Mouse (Mus musculus): Measurements from ENCODE around the gene Rrnad1.

Gene Rrnad1

GRCm38 (mm10) chr3:87930078-87930795, at the start of gene Rrnad1, which contains the start of gene Isg20l2:
TSS of gene Rrnad1 (minus strand) at chr3:87930717.
TSS of gene Isg20l2 (plus strand) at chr3:87930314.
- in situ Hi-C loops (cut with MboI, MseI): no loop called here

DNA sequence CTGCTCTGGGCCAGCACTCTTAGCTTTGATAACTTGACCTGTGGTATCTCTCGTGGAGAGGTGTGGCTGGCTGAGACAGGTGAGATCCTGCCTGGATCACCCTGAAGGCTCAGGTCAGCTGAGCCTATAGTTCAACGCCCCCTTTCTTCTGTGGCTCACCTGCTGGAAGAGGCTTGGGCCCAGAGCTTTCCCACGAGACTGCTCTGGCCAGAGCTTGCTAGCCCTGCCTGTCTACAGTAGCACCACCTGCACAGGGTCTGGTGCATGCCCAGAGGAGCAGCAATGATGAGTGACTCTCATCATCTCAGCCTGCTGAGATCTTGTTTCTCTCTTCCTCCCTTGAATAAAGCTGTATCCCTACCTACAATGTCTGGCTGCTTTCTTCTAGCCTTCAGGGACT, 49.6 kb upstream of the Rrnad1 start:
- in situ Hi-C loops (cut with MboI, MseI): no loop called here

DNA sequence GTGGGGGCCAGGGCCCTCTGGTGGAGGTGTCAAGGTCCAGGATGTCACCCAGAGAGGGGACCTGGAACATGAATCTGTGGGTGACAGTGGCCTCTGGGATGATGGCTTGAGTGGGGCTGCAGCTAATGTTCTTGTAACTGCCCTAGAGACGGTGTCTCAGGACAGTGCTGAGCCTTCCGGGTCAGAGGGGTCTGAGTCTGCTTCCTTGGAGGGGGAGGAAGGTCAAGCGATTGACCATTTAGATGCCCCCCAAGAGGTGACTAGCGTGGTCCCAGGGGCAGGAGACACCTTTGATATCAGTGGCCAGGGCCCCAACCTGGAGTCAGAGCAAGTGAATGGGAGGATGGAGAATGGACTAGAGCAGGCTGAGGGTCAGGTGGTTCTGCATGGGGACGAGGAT, 49.0 kb upstream of the Rrnad1 start:
- in situ Hi-C loops (cut with MboI, MseI): loop anchor here in 1 of 2 experiments (10.0 kb wide), 1 partner anchor 1325 kb away; no protein-coding TSS in a partner anchor

DNA sequence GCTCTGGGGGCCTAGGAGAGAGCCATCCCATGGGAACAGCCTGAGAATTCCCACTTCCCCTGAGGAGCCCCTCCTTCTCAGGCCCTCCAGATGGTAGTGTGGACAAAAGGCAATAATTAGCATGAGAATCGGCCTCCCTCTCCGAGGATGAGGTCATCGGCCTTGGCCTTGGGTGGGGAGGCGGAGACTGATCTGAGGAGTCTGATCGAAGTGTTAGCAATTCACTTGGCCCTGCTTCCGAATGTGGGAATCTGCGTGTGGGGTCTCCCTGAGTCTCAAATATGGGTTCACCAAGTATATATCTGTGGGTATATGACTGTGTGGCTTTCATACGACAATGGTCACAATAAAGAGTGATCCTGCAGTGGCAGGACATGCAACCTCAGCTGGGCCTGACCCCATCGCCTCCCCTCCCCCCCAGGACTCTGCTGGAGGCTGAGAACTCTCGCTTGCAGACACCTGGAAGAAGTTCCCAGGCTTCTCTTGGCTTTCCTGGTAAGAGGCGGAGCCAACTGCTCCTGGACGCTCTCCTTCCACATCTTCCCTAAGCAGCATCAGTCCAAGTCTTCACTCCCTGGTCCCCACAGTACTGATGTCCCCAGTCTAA, 44.0 kb upstream of the Rrnad1 start:
- in situ Hi-C loops (cut with MboI, MseI): loop anchor here in 1 of 2 experiments (10.0 to 25.0 kb wide), 2 partner anchors 1320 to 1463 kb away; partner anchors contain the start of genes Pbxip1 and Pygo2

- in situ Hi-C loops (cut with MboI, MseI): loop anchor here in 1 of 2 experiments (10.0 to 25.0 kb wide), 2 partner anchors 1319 to 1464 kb away; partner anchors contain the start of genes Pbxip1 and Pygo2
Measured at GRCm38 (mm10) chr3:87973593-87974380, 43.3 kb upstream of the Rrnad1 start.

DNA sequence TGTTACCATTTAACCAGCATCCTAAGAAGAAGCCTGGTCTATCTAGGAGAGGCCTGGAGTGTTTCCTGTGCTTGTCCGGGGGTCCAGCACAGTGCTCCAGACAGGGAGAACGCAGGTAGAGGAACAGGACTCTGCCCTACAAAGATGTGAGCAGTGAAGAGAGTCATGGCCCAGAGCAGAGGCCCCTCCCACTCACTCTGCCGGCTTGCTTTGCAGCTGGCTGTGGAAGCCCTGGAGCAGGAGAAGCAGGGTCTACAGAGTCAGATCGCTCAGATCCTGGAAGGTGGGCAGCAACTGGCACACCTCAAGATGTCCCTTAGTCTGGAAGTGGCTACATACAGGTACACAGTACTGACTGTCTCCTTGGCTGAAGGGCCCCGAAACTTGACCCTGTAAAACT, 42.3 kb upstream of the Rrnad1 start:
- in situ Hi-C loops (cut with MboI, MseI): loop anchor here in 1 of 2 experiments (10.0 to 25.0 kb wide), 2 partner anchors 1318 to 1465 kb away; partner anchors contain the start of genes Pbxip1 and Pygo2

DNA sequence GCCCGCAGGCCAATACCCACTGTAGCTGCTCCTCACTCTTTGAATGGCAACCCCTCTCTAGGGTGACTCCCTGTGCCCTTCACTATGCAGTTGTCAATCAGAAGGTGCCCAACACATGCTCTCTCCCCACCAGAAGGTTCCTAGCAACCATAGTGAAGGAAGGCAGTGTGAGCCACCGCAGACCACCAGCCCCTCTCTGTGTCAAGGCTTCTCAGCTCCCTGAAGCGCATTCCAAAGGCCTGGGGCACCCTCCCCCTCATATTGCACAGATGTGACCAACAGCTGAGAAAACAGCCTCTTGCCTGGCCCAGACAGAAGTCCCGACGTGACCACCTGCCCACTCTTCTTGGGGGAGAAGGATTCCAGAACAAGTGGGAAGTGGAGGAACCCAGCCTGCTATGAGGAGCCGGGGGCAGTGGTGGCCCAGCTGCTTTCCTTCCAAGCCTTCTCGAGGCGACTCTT, 41.7 kb upstream of the Rrnad1 start:
- in situ Hi-C loops (cut with MboI, MseI): loop anchor here in 1 of 2 experiments (10.0 to 25.0 kb wide), 2 partner anchors 1317 to 1465 kb away; partner anchors contain the start of genes Pbxip1 and Pygo2

- in situ Hi-C loops (cut with MboI, MseI): loop anchor here in 1 of 2 experiments (10.0 to 25.0 kb wide), 2 partner anchors 1317 to 1466 kb away; partner anchors contain the start of genes Pbxip1 and Pygo2
Measured at GRCm38 (mm10) chr3:87971489-87972202, 41.1 kb upstream of the Rrnad1 start.

DNA sequence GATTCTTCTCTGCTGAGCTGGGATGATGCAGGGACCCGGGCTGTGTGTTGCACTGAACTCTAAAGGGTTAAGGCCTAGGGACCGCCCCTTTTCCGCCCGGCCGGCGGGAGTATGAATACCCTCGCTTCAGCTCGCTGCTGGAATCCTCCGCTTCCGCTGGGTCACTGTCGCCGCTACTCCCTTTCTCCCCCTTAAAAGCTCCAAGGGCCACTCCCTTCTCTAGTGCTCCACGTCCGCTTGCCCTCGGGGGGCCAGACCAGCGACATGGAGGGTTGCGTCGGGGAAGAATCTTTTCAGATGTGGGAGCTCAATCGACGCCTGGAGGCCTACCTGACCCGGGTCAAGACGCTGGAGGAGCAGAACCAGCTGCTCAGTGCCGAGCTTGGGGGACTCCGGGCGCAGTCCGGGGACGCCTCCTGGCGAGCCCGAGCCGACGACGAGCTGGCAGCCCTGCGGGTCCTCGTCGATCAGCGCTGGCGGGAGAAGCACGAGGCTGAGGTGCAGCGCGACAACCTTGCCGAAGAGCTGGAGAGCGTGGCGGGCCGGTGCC, 40.5 kb upstream of the Rrnad1 start, which contains the start of gene Nes:
Nes (plus strand) TSS at position 140 of the 550 bp plus-strand sequence.
- in situ Hi-C loops (cut with MboI, MseI): loop anchor here in 1 of 2 experiments (10.0 to 25.0 kb wide), 2 partner anchors 1316 to 1466 kb away; partner anchors contain the start of genes Pbxip1 and Pygo2

DNA sequence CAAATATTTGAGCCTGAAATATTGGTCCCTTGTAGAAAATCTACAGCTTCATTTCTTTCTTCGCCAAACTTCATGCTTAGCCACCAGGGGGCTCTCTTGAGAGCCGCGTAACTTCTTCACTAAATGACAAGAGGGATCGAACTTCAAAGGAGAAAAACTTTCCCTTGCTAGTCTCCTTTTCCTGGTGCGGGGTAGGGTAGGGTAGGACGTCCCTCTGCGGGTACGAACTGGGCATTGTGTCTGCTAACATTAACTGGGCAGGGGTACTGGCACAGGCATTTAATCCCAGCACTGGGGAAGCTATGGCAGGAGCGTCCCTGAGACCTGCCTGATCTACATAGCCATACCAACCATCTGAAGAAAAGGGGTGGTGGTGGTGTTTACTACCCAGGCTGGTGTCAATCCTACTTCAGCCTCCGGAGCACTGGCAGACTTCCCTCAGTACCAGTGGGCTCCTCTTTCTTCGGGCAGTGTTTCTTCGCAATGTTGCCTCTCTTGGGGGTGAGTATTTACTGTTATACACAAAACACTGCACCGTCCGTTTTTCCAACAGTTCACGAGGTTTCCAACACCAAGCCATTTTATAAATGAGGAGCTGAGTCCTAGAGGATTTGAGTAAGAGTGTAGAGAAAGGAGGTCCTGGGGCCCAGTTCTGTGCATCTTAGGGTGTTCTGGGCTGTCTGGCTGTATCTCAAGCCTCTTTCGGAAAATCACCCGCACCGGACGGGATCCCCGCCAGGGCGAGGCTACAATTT, 39.8 kb upstream of the Rrnad1 start:
- in situ Hi-C loops (cut with MboI, MseI): loop anchor here in 1 of 2 experiments (10.0 to 25.0 kb wide), 2 partner anchors 1316 to 1467 kb away; partner anchors contain the start of genes Pbxip1 and Pygo2

GRCm38 (mm10) chr3:87960586-87961191, 30.2 kb upstream of the Rrnad1 start:
- in situ Hi-C loops (cut with MboI, MseI): loop anchor here in 1 of 2 experiments (25.0 kb wide), 1 partner anchor 1477 kb away; the partner anchor contains the start of genes Pbxip1 and Pygo2

DNA sequence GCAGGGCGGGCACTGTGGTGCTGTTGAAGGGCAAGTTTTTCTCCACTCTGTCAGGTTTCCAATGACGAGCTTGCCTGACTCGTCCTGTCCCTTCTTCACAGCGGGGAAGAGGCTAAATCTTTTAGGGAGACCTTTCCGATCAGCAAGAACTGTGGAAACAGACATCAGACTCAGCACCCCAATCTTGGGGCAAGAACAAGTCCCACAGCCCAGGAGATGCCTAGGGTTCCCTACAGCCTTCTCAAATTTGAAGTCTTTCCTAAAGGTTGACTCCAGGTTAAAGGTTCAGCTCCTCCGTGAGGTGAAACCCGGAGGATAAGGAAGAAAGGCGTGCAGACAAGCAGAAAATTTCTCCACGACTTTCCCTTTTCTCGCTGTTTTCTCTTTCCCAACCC, 29.7 kb upstream of the Rrnad1 start:
- in situ Hi-C loops (cut with MboI, MseI): loop anchor here in 1 of 2 experiments (25.0 kb wide), 1 partner anchor 1477 kb away; the partner anchor contains the start of genes Pbxip1 and Pygo2

GRCm38 (mm10) chr3:87959371-87959770, 28.9 kb upstream of the Rrnad1 start:
- in situ Hi-C loops (cut with MboI, MseI): loop anchor here in 1 of 2 experiments (25.0 kb wide), 1 partner anchor 1478 kb away; the partner anchor contains the start of genes Pbxip1 and Pygo2

- in situ Hi-C loops (cut with MboI, MseI): loop anchor here in 1 of 2 experiments (25.0 kb wide), 1 partner anchor 1478 kb away; the partner anchor contains the start of genes Pbxip1 and Pygo2
Measured at GRCm38 (mm10) chr3:87958967-87959366, 28.4 kb upstream of the Rrnad1 start.

DNA sequence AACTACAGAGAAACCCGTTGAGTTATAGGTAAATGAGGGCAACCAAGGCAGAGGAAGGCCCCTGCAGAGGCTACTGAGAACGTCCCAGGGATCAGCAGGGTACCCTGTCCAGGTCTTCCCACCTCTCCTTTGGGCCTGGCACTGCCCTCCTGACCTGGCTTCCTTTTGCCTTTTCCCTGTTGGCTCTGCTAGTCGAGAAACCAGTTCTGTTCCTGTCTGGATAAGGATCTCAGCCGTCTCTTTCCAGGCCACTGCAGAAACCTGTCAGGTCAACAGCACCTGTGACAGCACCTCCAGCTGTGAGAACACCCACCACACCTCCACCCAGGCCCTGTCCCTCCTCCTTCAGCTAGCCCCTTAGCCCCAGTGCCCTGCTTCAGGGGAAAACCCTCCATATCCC, 28.0 kb upstream of the Rrnad1 start:
- in situ Hi-C loops (cut with MboI, MseI): loop anchor here in 1 of 2 experiments (25.0 kb wide), 1 partner anchor 1479 kb away; the partner anchor contains the start of genes Pbxip1 and Pygo2

DNA sequence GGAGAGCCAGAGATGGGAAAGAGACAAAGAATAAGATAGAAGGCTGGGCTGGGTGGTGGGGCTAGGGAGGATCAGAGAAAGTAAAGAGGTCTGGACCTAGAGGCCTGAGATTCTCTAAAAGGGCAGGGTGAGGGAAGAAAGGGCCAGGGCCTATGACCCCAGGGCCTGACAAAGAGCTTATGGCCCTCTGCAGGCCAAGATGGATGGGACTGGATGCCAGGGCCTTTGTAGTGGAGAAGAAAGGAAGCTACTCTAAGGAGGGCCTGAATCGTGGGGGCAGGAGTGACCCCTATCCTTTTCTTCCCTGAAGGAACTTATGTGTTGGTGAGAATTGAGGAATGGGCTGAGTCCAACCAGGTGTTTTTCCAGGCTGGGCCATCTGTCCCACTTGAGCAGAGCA, 27.5 kb upstream of the Rrnad1 start:
- in situ Hi-C loops (cut with MboI, MseI): loop anchor here in 1 of 2 experiments (25.0 kb wide), 1 partner anchor 1479 kb away; the partner anchor contains the start of genes Pbxip1 and Pygo2

DNA sequence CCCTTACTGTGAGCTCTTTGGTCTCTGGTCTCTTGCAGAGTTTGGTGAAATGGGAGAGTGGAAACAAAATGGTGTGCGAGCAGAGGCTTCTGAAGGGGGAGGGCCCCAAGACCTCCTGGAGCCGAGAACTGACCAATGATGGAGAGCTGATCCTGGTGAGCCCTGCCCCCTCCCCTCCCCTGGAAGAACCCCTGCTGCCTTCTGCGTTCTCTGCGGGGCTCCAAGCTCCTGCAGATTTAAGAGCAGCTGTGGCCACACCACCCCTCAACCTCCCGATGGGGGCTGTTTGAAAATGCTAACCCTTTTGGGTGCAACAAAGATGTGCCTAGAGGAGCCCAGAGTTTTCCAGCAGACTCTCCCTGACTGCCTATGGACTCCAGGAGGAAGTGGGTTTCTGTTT, 21.9 kb upstream of the Rrnad1 start:
- in situ Hi-C loops (cut with MboI, MseI): loop anchor here in 1 of 2 experiments (25.0 kb wide), 1 partner anchor 1485 kb away; the partner anchor contains the start of genes Pbxip1 and Pygo2

DNA sequence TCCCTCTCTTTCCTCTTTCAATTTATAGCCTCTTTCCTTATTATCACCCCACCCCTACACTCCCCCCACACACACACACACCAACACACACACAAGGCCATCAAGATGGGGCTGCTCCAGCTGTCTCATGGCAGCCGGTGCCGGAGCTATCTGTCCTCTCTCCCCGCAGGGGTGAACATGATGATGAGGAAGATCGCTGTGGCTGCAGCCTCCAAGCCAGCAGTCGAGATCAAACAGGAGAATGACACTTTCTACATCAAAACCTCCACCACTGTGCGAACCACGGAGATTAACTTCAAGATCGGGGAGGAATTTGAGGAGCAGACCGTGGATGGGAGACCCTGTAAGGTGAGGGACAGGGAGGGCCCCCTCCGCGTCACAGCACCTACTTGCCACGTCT, 21.4 kb upstream of the Rrnad1 start:
- in situ Hi-C loops (cut with MboI, MseI): loop anchor here in 1 of 2 experiments (25.0 kb wide), 1 partner anchor 1485 kb away; the partner anchor contains the start of genes Pbxip1 and Pygo2

Data from T-helper 17 cell (primary cell).